Mouse (Mus musculus) myocyte (in vitro differentiated cells): ENCODE data around the gene Duoxa1. TPM values are rescaled to one million over a fixed set of nuclear protein-coding genes. Genes with fewer than 3 reads are reported as not detected.

Source experiments
- H3K27me3 ChIP-seq: one replicate; pipeline ENCODE4 v1.6.1; 2011; ENCODE audit not compliant: control insufficient read depth, insufficient read depth, insufficient read length
- H3K36me3 ChIP-seq: one replicate; pipeline ENCODE4 v1.6.1; 2011; ENCODE audit not compliant: control insufficient read depth, insufficient read depth
- H3K4me2 ChIP-seq: one replicate; pipeline ENCODE4 v1.6.1; 2011; ENCODE audit warnings: low read depth, control low read depth
- H3K4me3 ChIP-seq: one replicate; pipeline ENCODE4 v1.5.1; 2011; ENCODE audit warnings: mild to moderate bottlenecking, control low read depth, moderate library complexity
- H3K79me2 ChIP-seq: one replicate; pipeline ENCODE4 v1.6.1; 2011; ENCODE audit not compliant: control insufficient read depth, insufficient read depth
- H3ac ChIP-seq: one replicate; pipeline ENCODE4 v1.6.1; 2011; ENCODE audit not compliant: control insufficient read depth, insufficient read length
- CEBPB ChIP-seq: IDR thresholded peaks from 2 replicates; pipeline ENCODE4 v1.6.1; 2011; ENCODE audit warnings: mild to moderate bottlenecking, moderate library complexity; ENCODE audit not compliant: poor library complexity, insufficient read depth, severe bottlenecking
- E2F4 ChIP-seq: IDR thresholded peaks from one replicate; pipeline ENCODE4 v1.6.1; 2011; ENCODE audit warnings: mild to moderate bottlenecking, control low read depth, moderate library complexity; ENCODE audit not compliant: insufficient read depth
- MAX ChIP-seq: IDR thresholded peaks from one replicate; pipeline ENCODE4 v1.6.1; 2011; ENCODE audit warnings: low read depth, mild to moderate bottlenecking, control low read depth
- MYOD1 ChIP-seq, 3 experiments: IDR thresholded peaks; one replicate each; pipeline ENCODE4 v1.6.1; 2011; ENCODE audit warnings: control low read depth in 2 of 3, low read depth in 2 of 3, mild to moderate bottlenecking in 2 of 3, moderate library complexity in 1 of 3; ENCODE audit not compliant: insufficient read length in 2 of 3, control insufficient read depth in 1 of 3
- MYOG ChIP-seq, 3 experiments: IDR thresholded peaks; one replicate each; pipeline ENCODE4 v1.6.1; 2011; ENCODE audit warnings: control low read depth in 2 of 3, low read depth in 2 of 3, mild to moderate bottlenecking in 2 of 3; ENCODE audit not compliant: insufficient read length in 2 of 3, control insufficient read depth in 1 of 3, insufficient read depth in 1 of 3
- POLR2A ChIP-seq: IDR thresholded peaks from one replicate; pipeline ENCODE4 v1.6.1; 2011; ENCODE audit warnings: low read depth, mild to moderate bottlenecking, control low read depth, moderate library complexity; ENCODE audit not compliant: insufficient read length
- POLR2AphosphoS2 ChIP-seq: IDR thresholded peaks from one replicate; pipeline ENCODE4 v1.6.1; 2011; ENCODE audit warnings: low read depth, control low read depth; ENCODE audit not compliant: insufficient read length
- REST ChIP-seq: IDR thresholded peaks from one replicate; pipeline ENCODE4 v1.6.1; 2011; ENCODE audit warnings: mild to moderate bottlenecking, control low read depth, moderate library complexity; ENCODE audit not compliant: insufficient read depth, insufficient read length
- SRF ChIP-seq: IDR thresholded peaks from one replicate; pipeline ENCODE4 v1.6.1; 2011; ENCODE audit warnings: low read depth; ENCODE audit not compliant: control insufficient read depth, insufficient read length
- TCF12 ChIP-seq: IDR thresholded peaks from one replicate; pipeline ENCODE4 v1.6.1; 2011; ENCODE audit warnings: mild to moderate bottlenecking, control low read depth; ENCODE audit not compliant: poor library complexity, insufficient read depth, severe bottlenecking
- TCF3 ChIP-seq: IDR thresholded peaks from one replicate; pipeline ENCODE4 v1.6.1; 2011; ENCODE audit warnings: low read depth, control low read depth; ENCODE audit not compliant: insufficient read length
- USF1 ChIP-seq: IDR thresholded peaks from one replicate; pipeline ENCODE4 v1.6.1; 2011; ENCODE audit warnings: low read depth, mild to moderate bottlenecking, control low read depth, moderate library complexity
- polyA plus RNA-seq: library from polyadenylated mRNA; unstranded; fragments of >200 nt; fragmentation: generic; extraction: Trizol; gene quantifications from one replicate; pipeline ENCODE4 v1.2.1, GENCODE M21; 2012; ENCODE audit warnings: missing spikeins

The Duoxa1 gene
- polyA plus RNA-seq, 1 experiment: 2.6 TPM

DNA sequence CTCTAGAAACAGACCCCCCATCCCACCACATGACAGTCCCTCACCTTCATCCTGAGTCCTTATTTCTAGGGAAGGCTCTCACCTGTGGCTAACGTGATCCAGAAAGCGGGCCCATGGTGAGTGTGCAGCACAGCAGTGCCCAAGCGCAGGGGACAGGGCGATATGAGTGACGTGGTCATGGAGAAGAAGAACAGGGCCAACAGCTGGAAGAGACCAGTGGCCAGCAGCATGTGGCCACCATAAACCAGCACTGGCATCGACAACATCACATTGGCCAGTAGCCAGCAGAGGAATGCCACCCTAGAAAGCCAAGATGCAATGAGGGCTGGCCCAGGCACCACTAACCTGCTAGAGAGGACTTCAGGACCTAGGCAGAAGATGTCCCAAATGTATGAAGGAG is 9.0 kb downstream of the Duoxa1 start:
- TF ChIP-seq MYOG (IDR thresholded peaks at IDR 0.05; ENCODE audit: control insufficient read depth in 1 of 3, insufficient read depth in 1 of 3, insufficient read length in 2 of 3, low read depth in 2 of 3) (peak in 2 of 3 experiments; percentile 46 to 78), MYOD1 (IDR thresholded peaks at IDR 0.05; ENCODE audit: control insufficient read depth in 1 of 3, insufficient read length in 2 of 3, low read depth in 2 of 3) (peak in 2 of 3 experiments; percentile 68 to 79), POLR2A (no peak)
- no peaks in the 10 kb centered on the region for H3K79me2 ChIP-seq
- no peak overlapping the region for H3K4me3 ChIP-seq
- peak overlapping the region; percentile 93 for H3K4me2 ChIP-seq
- H3K36me3 ChIP-seq: no peaks in the 10 kb centered on the region
- no peak overlapping the region for H3ac ChIP-seq
- no peaks in the 10 kb centered on the region for H3K27me3 ChIP-seq

DNA sequence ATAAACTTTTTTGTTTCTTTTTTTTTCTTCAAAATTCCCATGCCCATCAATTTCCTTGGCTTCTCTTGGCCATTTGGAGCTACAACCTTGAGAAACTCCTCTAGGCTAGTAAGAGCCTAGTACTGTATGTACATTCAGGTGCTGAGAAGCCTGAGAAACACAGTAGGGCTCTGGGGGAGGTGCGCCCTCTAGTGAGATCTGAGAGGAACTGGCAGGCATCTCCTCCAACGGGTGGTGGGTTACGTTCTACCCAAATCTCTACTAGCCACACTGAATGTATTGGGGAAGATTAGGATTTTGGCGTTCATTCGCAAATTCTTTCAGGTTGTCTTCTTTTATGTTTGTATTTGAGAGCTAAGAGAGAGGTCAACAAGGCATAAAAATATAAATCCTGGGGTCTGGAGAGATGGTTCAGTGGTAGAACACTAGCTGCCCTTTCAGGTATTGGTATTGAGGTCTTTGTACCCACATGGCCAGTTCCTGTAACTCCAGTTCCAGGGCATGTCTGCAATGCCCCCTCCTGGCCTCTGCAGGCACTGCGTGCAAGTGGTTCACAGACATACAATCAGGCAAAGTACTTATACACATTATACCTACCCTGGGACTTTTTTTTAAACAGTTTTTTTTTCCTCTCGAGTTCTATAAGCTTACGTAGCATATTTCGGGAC is 10.8 kb downstream of the Duoxa1 start:
- Histone ChIP-seq H3K79me2 (no peaks in the 10 kb centered on the region), H3K4me2 (no peak overlapping the region), H3ac (no peak overlapping the region), H3K36me3 (no peaks in the 10 kb centered on the region), H3K27me3 (peaks cover 4% of the 10 kb centered on the region), H3K4me3 (no peak overlapping the region)
- TF ChIP-seq TCF3: no peak
- TF ChIP-seq CEBPB: no peak
- no peak for TF ChIP-seq REST
- TF ChIP-seq MYOD1 (IDR thresholded peaks at IDR 0.05; ENCODE audit: control insufficient read depth in 1 of 3, insufficient read length in 2 of 3, low read depth in 2 of 3): no peak
- TF ChIP-seq MAX: no peak
- no peak for TF ChIP-seq POLR2AphosphoS2
- TF ChIP-seq POLR2A: no peak
- no peak for TF ChIP-seq MYOG (IDR thresholded peaks at IDR 0.05; ENCODE audit: control insufficient read depth in 1 of 3, insufficient read depth in 1 of 3, insufficient read length in 2 of 3, low read depth in 2 of 3)
- TF ChIP-seq SRF: no peak
- no peak for TF ChIP-seq TCF12
- TF ChIP-seq E2F4: no peak
- TF ChIP-seq USF1: no peak

DNA sequence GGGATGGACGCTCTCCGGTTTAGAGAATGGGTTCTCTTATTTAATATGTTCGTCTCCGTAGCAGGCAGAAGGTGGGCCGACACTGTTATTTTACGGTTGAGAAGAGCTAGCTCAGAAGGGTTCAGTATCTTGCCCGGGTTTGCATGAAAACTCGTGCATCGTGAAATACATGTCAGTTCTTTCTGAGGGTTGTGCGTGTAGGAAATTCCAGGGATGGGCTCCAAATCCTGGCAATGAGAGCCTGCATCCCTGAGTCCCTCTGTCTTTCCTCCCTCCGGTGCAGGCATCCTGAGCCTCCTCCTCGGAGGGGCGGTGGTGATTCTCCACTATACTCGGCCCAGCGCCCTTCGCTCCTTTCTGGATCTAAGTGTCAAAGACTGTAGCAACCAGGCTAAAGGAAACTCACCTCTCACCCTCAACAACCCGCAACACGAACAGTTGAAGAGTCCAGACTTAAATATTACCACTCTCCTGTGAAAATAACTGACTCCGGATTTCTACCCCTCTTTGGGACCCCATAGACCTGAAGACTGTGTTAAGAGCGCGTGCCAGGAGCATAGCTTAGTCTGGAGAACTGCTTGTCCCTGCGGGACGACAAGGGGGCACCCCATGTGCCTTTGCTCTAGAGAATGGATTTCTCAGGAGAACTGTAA is 11.5 kb downstream of the Duoxa1 start:
- Histone ChIP-seq H3K36me3 (no peaks in the 10 kb centered on the region), H3ac (no peak overlapping the region), H3K4me2 (no peak overlapping the region), H3K27me3 (peaks cover 11% of the 10 kb centered on the region), H3K79me2 (no peaks in the 10 kb centered on the region), H3K4me3 (no peak overlapping the region)
- no peak for TF ChIP-seq SRF
- no peak for TF ChIP-seq MAX
- no peak for TF ChIP-seq E2F4
- TF ChIP-seq POLR2AphosphoS2: no peak
- no peak for TF ChIP-seq TCF3
- no peak for TF ChIP-seq MYOG (IDR thresholded peaks at IDR 0.05; ENCODE audit: control insufficient read depth in 1 of 3, insufficient read depth in 1 of 3, insufficient read length in 2 of 3, low read depth in 2 of 3)
- no peak for TF ChIP-seq TCF12
- TF ChIP-seq POLR2A: no peak
- TF ChIP-seq CEBPB: no peak
- TF ChIP-seq USF1: no peak
- TF ChIP-seq REST: no peak
- no peak for TF ChIP-seq MYOD1 (IDR thresholded peaks at IDR 0.05; ENCODE audit: control insufficient read depth in 1 of 3, insufficient read length in 2 of 3, low read depth in 2 of 3)

DNA sequence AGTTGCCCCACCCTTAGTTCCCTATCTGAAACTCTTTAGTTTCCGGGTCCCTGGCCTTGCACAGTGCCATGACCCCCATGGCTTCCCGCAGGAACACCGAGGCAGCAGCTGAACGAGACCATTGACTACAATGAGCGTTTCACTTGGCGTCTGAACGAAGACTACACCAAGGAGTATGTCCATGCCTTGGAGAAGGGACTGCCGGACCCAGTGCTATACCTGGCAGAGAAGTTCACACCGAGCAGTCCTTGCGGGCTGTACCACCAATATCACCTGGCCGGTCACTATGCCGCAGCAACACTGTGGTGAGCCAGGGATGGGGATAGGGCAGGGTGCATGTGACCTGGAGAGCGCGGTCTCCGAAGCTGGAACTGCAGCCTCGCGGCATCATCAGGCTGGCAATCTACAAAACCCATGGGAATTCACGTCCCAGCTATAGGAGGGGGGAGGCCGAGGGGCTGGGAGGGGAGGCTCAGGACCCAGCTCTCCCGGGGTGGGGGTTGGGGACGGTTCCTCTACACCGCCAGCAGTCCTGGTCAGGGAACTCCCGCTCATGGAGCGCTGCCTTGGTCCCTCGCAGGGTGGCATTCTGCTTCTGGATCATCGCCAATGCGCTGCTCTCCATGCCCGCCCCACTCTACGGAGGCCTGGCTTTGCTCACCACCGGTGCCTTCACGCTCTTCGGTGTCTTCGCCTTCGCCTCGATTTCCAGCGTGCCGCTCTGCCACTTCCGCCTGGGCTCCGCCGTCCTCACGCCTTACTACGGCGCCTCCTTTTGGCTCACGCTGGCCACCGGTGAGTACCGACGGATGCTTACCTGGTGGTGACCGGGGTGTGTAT is 12.2 kb downstream of the Duoxa1 start:
- no peak for TF ChIP-seq CEBPB
- Histone ChIP-seq H3K4me2 (no peak overlapping the region), H3K4me3 (no peak overlapping the region), H3K27me3 (peaks cover 13% of the 10 kb centered on the region), H3K36me3 (no peaks in the 10 kb centered on the region), H3ac (no peak overlapping the region), H3K79me2 (no peaks in the 10 kb centered on the region)

DNA sequence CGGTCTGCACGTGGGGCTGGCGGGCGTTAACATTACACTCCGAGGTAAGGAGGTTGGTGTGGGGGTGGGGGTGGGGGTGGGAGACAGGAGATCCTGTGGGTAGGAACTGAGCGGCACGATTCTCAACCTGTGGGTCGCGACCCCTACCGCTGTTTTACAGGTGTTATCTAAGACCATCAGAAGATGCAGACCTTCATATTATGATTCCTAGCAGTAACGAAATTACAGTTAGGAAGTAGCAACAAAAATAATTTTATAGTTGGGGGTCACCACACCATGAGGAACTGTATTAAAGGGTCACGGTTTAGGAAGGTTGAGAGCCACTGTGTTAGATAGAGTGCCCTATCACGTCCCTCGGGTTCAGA is 12.9 kb downstream of the Duoxa1 start:
- no peak for TF ChIP-seq REST
- no peak for TF ChIP-seq MYOD1 (IDR thresholded peaks at IDR 0.05; ENCODE audit: control insufficient read depth in 1 of 3, insufficient read length in 2 of 3, low read depth in 2 of 3)
- no peak for TF ChIP-seq USF1
- Histone ChIP-seq H3K36me3 (no peaks in the 10 kb centered on the region), H3ac (no peak overlapping the region), H3K27me3 (peaks cover 13% of the 10 kb centered on the region), H3K79me2 (no peaks in the 10 kb centered on the region), H3K4me2 (no peak overlapping the region), H3K4me3 (no peak overlapping the region)
